Mouse (Mus musculus) erythroblast, embryonic 14.5 days (primary cell): ENCODE results near the gene Cnot2. TPM values are rescaled to one million over a fixed set of nuclear protein-coding genes. Genes with fewer than 3 reads are reported as not detected.
A peak's percentile ranks its signal among the peaks of the same experiment; 100 is the strongest.

Source experiments
- H3K27me3 ChIP-seq: 2 replicates; pipeline ENCODE4 v1.6.1; 2012; ENCODE audit warnings: inconsistent platforms; ENCODE audit not compliant: control insufficient read depth
- H3K36me3 ChIP-seq: 2 replicates; pipeline ENCODE4 v1.6.1; 2012; ENCODE audit warnings: mild to moderate bottlenecking, inconsistent platforms; ENCODE audit not compliant: control insufficient read depth
- H3K4me1 ChIP-seq: 2 replicates; pipeline ENCODE4 v1.6.1; 2012; ENCODE audit warnings: inconsistent platforms; ENCODE audit not compliant: control insufficient read depth
- H3K4me3 ChIP-seq: replicated peaks from 2 replicates; pipeline ENCODE3; 2012; ENCODE audit warnings: moderate library complexity, mild to moderate bottlenecking, inconsistent platforms
- H3K9me3 ChIP-seq: 2 replicates; pipeline ENCODE4 v1.6.1; 2012; ENCODE audit warnings: low read length, inconsistent platforms, mixed read lengths; ENCODE audit not compliant: control insufficient read depth
- GATA1 ChIP-seq: IDR thresholded peaks from 2 replicates; pipeline ENCODE4 v1.6.1; 2012; ENCODE audit warnings: low read length, inconsistent platforms, mixed read lengths
- TAL1 ChIP-seq: IDR thresholded peaks from 3 replicates; pipeline ENCODE4 v1.6.1; 2012; ENCODE audit warnings: low read length, inconsistent platforms, mixed read lengths
- polyA plus RNA-seq: library from polyadenylated mRNA; stranded (reverse); fragments of >175 nt; gene quantifications from 2 replicates; pipeline ENCODE4 v1.2.3, GENCODE M21; 2012

Gene Cnot2
- polyA plus RNA-seq, 1 experiment = 1.1 TPM

DNA sequence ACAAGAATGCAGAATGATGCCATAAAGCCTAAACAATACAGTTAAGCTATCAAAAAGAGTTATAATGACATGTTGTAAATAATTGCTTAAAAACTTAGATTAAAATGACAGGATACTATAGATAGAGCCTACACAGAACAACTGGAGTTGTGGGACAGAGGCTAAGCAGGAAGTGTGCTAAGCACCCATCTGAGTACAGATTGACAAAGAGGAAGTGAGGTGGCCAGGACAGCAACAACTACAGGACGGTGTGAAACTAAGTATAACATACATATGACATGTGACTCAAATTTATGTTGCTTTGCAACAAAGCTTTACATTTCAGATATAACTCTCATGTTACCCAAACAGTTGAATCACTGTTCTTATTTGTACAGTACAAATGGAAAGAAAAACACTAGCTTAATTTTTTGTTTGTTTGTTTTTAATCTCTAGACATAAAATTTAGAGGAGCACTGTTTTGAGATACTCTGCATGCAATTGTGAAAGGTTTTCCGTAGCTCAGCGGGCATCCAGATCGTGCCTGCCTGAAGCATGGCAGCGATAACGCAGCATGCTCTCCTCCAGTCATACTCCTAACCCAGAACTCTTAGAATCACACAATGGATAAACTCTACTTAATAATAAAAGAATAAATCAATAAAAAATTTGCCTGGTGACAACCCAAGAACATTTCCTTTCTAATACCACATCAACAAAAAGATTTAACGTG, 75.9 kb downstream of the Cnot2 start:
- TF ChIP-seq TAL1 (no peak), GATA1 (no peak)
- Histone ChIP-seq H3K4me1 (no peaks in the 10 kb centered on the region), H3K9me3 (no peaks in the 10 kb centered on the region), H3K27me3 (no peaks in the 10 kb centered on the region), H3K4me3 (no peak overlapping the region), H3K36me3 (peaks cover 17% of the 10 kb centered on the region)

DNA sequence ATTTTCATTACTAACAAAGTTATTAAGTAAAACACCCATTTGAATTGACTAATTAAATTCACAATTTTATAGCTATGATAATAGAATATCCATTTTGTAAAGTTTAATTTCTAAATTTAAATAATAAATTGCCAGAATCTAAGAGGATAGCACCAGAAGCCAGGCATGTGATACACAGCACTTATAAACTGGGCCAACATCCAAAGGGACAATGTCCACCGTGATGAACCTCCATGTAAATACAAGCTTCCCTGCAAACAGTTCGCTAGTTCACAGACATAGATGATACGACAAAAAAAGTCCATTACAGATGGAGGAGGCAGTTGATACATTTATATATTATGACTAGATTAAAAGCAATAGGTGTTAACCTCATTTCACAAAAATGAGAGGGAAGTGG, 88.5 kb downstream of the Cnot2 start:
- no peaks in the 10 kb centered on the region for H3K4me1 ChIP-seq
- no peaks in the 10 kb centered on the region for H3K9me3 ChIP-seq
- no peak overlapping the region for H3K4me3 ChIP-seq
- H3K27me3 ChIP-seq = no peaks in the 10 kb centered on the region
- no peak for TF ChIP-seq GATA1
- no peak for TF ChIP-seq TAL1
- H3K36me3 ChIP-seq = peaks cover 71% of the 10 kb centered on the region

DNA sequence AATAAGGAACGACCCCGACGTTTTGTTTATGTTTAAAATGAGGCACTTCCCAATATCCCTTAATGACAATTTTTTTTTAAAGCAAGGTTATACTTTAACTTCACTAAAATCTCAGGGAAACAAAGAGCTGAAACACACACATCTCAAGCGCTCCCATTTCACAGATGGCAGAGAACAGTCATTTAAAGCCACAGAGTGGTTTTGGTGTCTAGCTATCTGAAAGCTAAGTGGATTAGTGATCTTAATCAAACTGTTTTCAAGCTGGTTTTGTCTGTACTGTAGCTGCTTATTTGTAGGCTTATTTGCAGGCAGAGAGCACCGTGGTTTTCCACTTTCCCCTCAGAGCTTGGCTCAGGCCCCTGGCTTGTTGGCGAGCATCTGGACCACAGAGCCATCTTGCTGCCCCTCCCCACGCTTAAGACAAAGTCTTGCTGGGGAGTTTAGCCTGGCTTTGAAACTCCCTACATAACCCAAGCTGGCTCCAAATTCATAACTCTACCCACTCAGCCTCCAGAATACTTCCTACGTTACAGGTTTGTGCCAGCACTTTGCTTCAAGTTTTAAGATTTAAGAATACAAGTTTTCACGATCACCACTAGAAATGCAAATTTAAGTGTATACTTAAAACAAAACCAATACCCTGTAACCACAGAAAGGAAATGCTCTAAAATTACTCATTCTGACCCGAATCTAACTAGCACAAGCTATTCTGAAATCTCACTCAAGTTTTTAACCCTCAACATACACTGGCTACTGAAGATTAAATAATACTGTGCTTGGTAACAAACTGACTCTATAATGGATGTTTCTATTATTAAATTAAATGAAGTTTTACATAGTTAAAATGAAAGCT, 94.2 kb downstream of the Cnot2 start:
- Histone ChIP-seq H3K9me3 (no peaks in the 10 kb centered on the region), H3K36me3 (peaks cover 64% of the 10 kb centered on the region), H3K4me3 (no peak overlapping the region), H3K27me3 (no peaks in the 10 kb centered on the region), H3K4me1 (0 out of 2 replicates have a peak, but pooled peaks cover under 1% of the 10 kb centered on the region)
- TF ChIP-seq TAL1 = no peak
- no peak for TF ChIP-seq GATA1

GRCm38 (mm10) chr10:116481917-116482316, 99.4 kb downstream of the Cnot2 start:
- Histone ChIP-seq H3K36me3 (peaks cover 37% of the 10 kb centered on the region), H3K4me1 (peaks cover 4% of the 10 kb centered on the region; the same call in 1 of the 2 replicates), H3K4me3 (no peak overlapping the region), H3K9me3 (0 out of 2 replicates have a peak, but pooled peaks cover 2% of the 10 kb centered on the region), H3K27me3 (no peaks in the 10 kb centered on the region)
- TF ChIP-seq GATA1 (no peak), TAL1 (no peak)

DNA sequence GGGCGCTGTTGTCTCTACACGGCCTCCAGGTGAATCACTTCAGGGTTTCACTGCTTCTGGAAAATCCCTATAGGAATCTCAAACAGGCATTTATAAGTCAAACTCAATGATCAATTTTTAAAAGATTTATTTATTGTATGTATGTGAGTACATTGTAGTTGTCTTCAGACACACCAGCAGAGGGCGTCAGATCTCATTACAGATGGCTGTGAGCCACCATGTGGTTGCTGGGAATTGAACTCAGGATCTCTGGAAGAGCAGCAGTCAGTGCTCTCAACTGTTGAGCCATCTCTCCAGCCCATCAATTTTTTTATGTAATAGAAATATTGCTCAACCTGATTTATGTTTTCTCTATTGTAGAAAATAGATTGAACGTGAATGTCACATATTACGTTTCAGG, 100.3 kb downstream of the Cnot2 start:
- Histone ChIP-seq H3K4me1 (peaks cover 4% of the 10 kb centered on the region; the same call in 1 of the 2 replicates), H3K9me3 (peaks cover 7% of the 10 kb centered on the region), H3K27me3 (peaks cover 8% of the 10 kb centered on the region), H3K36me3 (peaks cover 29% of the 10 kb centered on the region), H3K4me3 (no peak overlapping the region)
- no peak for TF ChIP-seq TAL1
- TF ChIP-seq GATA1 = no peak

DNA sequence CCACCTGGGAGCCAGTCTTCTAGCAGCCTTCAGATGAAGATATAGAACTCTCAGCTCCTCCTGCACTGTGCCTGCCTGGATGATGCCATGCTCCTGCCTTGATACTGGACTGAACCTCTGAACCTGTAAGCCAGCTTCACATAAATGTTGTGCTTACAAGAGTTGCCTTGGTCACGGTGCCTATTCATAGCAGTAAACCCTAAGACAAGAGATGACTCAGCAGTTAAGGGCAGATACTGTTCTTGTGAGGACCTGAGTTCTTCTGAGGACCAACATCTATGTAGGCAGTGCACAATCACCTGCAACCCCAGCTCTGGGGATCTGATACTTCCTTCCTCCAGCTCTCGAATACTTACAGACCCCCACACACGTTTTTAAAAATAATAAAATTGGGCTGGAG, 104.8 kb downstream of the Cnot2 start:
- Histone ChIP-seq H3K36me3 (no peaks in the 10 kb centered on the region), H3K27me3 (peaks cover 52% of the 10 kb centered on the region), H3K4me3 (no peak overlapping the region), H3K4me1 (peaks cover 10% of the 10 kb centered on the region), H3K9me3 (peaks cover 15% of the 10 kb centered on the region)
- TF ChIP-seq TAL1 (no peak), GATA1 (no peak)

DNA sequence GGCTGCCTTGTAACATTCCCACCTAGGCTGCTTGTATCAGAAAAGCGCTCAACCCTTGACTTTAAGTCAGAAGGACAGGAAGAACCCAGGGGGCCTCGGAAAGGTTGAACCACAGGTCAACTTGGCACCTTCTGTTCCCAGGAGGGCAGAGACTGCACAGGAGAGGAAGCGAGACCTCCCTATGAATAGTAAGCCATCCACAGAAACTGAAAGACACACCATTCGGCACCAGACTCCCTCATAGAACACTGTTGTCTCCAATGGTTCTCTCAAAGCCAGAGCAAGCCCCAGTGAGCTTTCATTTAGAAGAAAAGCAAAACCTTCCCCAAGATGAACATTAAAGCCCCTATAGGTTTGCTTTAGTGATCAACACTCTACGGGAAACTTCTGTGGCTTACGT, 105.6 kb downstream of the Cnot2 start:
- Histone ChIP-seq H3K4me3 (no peak overlapping the region), H3K36me3 (no peaks in the 10 kb centered on the region), H3K9me3 (peaks cover 15% of the 10 kb centered on the region), H3K27me3 (peaks cover 60% of the 10 kb centered on the region), H3K4me1 (peaks cover 10% of the 10 kb centered on the region)
- TF ChIP-seq TAL1 = no peak
- TF ChIP-seq GATA1 = no peak

DNA sequence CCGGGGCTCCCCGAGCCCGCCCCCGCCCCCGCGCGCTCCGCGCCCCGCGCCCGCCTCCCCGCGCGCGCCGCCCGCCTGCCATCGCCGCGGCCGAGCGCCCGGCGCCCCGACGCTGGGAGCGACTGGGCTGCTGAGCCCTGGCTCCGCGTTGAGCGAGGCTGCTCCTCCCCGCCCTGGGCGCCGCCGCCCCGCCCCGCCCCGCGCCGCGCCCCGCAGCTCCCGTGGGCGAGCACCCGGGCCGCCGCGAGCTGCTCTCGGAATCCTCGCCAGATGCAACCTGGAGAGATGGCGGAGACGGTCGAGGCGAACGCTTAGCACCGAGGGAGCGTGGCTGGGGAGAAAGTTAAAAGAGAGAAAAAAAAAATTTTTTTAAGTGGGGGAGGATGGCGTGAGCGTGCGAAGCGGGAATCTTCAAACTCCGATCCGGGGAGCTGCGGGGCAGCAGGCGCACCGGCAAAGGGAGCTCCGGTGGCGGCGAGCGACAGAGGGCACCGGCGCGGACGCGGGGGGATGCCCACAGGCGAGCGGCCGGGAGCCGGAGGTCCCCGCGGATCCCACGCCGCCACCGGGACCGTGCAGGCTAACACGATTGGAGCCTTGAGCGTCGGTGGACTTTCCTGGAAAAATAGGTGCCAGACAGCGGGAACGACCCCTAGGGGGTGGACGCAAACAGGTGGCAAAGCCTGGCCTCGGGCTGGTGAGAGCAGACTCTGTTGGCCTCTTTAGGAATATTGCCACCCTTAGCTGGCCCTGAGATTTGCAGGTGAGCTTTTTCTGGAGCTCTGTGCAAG, 107.4 kb downstream of the Cnot2 start, which contains the start of gene Kcnmb4:
Gene Kcnmb4 (minus strand): TSS at position 120 of the 791 bp plus-strand sequence.
- TF ChIP-seq TAL1 = no peak
- no peak for TF ChIP-seq GATA1
- peak within 1 kb of the TSS; percentile 45 for H3K4me3 ChIP-seq
- peaks cover 15% of the 10 kb centered on the region for H3K9me3 ChIP-seq
- H3K36me3 ChIP-seq = no peaks in the 10 kb centered on the region
- peaks cover 10% of the 10 kb centered on the region for H3K4me1 ChIP-seq
- H3K27me3 ChIP-seq = peaks cover 66% of the 10 kb centered on the region
